Mouse (Mus musculus): ENCODE results near the gene C2cd5. TPM values are rescaled to one million over a fixed set of nuclear protein-coding genes. Genes with fewer than 3 reads are reported as not detected.

Gene C2cd5
- total RNA-seq, 2 experiments from 2014 or later, result 69.6 to 73.5 TPM

DNA sequence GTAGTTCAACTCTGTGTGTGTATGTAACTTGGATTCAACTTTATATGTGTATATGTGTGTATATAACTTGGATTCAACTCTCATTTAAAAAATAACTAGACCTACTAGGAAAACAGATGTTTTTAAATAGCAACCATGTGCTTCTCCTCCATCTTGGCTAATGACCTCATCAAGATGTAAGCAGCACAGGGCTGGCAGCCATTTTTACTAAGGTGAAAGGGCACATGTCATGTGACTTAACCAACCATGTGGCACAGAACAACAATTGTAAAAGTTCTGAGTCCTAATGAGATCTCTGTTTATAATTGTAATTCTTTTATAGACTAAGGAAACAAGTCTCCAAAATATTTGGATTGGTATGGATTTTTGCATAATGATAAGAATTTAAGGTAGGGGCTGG lies 25.8 kb upstream of the C2cd5 start:
- DNase-seq (ENCODE audit: low spot score in 2 of 2), result no peak
- intact Hi-C loops (cut with DNase I), result no loop called here

- DNase-seq (ENCODE audit: low spot score in 2 of 2), result no peak
Observed at GRCm38 (mm10) chr6:143119325-143119724, 19.4 kb upstream of the C2cd5 start.

DNA sequence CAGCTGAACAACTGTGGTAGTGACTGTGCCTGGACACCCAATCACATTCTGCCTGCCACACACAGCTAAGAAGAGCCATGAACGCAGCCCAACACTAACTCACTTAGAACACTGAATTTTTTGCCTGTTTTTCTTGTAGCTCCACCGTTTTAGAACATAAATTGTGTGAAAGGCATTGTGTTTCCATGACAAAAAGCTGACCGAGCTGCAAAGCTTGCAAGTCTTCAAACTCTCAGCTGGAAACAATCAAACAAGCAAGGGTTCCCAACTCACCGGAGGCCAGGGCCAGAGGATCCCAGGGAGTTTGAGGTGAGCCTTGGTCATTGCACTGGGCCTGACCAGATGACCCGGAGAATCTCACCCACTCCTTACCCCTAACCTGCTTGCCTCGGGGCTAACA lies 16.8 kb upstream of the C2cd5 start:
- DNase-seq (ENCODE audit: low spot score in 2 of 2), result no peak
- intact Hi-C loops (cut with DNase I), result no loop called here

More at GRCm38 (mm10) chr6:143119325-143119724, 19.4 kb upstream of the C2cd5 start:
- intact Hi-C loops (cut with DNase I), result no loop called here

GRCm38 (mm10) chr6:143115505-143115904 lies 15.6 kb upstream of the C2cd5 start:
- intact Hi-C loops (cut with DNase I), result no loop called here
- DNase-seq (ENCODE audit: low spot score in 2 of 2), result no peak

DNA sequence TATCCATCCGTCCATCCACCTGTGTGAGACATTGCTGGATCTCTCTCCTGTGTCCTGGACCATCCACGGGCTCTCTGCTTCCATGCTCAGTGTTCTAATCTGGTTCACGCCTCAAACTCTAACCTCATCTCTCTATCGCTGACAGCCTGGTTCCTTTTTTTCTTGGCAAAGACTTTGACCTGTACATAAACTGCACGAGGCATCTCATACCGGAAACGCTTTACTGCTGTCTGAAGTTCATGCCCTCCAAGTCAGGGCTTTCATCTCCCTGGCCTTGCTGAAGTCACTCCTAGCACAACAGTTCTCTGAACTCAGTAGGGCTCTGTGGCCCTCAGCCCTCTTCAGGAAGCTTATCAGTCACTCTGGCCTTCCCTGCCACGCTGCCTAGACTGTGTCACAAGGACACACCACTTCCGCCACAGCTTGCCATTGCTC lies 15.1 kb upstream of the C2cd5 start:
- intact Hi-C loops (cut with DNase I), result no loop called here
- no peak for DNase-seq (ENCODE audit: low spot score in 2 of 2)

GRCm38 (mm10) chr6:143114556-143114955 lies 14.6 kb upstream of the C2cd5 start:
- intact Hi-C loops (cut with DNase I), result no loop called here
- peak in 1 of 2 experiments; percentile 58 for DNase-seq (ENCODE audit: low spot score in 2 of 2)

- DNase-seq (ENCODE audit: low spot score in 2 of 2), result peak; percentile 17 to 38
- intact Hi-C loops (cut with DNase I), result no loop called here
Observed at GRCm38 (mm10) chr6:143110371-143110770, 10.4 kb upstream of the C2cd5 start.

GRCm38 (mm10) chr6:143109622-143110218 lies 9.8 kb upstream of the C2cd5 start:
- intact Hi-C loops (cut with DNase I), result no loop called here
- DNase-seq (ENCODE audit: low spot score in 2 of 2), result no peak

DNA sequence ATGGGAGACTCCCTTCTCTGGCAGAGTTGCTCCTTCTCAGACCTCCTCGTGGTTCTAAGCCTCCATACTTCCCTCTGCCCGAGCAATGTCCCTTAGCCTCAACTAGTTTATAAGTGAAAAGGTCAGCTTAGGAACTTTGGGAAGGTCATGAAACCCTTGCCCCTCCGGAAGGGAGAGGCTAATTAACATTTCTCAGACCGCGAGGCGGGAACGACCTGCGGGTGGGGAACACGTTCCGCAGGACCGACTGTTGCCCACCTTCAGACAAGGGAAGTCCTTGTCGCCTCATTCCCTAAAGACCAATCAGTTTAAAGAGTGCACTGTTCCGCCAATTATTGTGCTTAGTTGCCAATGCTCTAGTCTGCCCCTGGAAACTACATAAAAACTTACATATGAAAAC lies 8.1 kb upstream of the C2cd5 start:
- intact Hi-C loops (cut with DNase I), result no loop called here
- no peak for DNase-seq (ENCODE audit: low spot score in 2 of 2)

DNA sequence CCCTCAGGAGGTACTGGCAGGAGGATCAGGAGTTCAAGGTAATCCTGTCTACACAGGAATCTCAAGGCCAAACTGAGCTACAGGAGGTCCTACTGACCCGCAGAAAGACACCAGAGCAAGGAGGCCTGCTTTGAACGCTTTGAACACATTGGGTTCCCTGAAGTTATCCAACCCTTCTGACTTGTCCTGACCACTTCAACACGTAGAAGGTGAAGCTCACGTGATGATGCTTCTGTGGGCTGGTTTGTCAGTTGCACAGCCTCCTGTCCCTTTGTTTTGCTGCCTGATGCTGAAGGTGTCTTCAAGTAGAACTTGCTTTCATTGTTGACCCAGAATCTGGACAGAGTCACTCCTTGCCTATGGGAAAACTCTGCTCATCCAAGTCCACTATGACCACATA lies 7.7 kb upstream of the C2cd5 start:
- DNase-seq (ENCODE audit: low spot score in 2 of 2), result no peak

DNA sequence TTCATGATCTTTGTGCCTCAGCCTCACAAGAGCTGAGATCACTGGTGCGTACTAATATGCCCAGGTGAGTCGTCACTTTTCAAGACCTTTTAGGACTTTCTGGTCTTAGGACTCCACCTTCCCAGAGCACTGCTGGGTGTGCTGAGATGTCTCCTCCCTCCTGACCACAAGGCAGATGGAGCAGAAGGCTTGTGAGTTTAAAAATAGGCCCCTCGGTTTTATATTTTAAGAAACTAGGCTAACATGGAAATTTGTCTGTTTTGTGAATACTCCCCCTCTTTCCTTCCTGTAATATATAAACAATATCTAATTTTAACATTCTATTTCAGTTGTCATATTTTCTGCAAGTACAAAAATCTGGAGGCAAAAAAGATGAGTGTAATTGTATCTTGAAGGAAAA lies 5.8 kb upstream of the C2cd5 start:
- DNase-seq (ENCODE audit: low spot score in 2 of 2), result peak in 1 of 2 experiments; percentile 33

More for the DNA sequence above, 7.7 kb upstream of the C2cd5 start:
- intact Hi-C loops (cut with DNase I), result no loop called here

GRCm38 (mm10) chr6:143103981-143104680 lies 4.2 kb upstream of the C2cd5 start:
- DNase-seq (ENCODE audit: low spot score in 2 of 2), result no peak
- intact Hi-C loops (cut with DNase I), result no loop called here

More for the DNA sequence above, 5.8 kb upstream of the C2cd5 start:
- intact Hi-C loops (cut with DNase I), result no loop called here

- intact Hi-C loops (cut with DNase I), result no loop called here
- no peak for DNase-seq (ENCODE audit: low spot score in 2 of 2)
Observed at GRCm38 (mm10) chr6:143100478-143101115, 656 bp upstream of the C2cd5 start.

- peak; percentile 31 to 45 for DNase-seq (ENCODE audit: low spot score in 2 of 2)
- intact Hi-C loops (cut with DNase I), result loop anchor here (5.0 kb wide), 1 partner anchor 68 kb away; the partner anchor contains the start of gene Etnk1
Observed at GRCm38 (mm10) chr6:143099281-143099680, 660 bp downstream of the C2cd5 start.

- DNase-seq (ENCODE audit: low spot score in 2 of 2), result no peak
- intact Hi-C loops (cut with DNase I), result loop anchor here (5.0 kb wide), 1 partner anchor 72 kb away; the partner anchor contains the start of gene Etnk1
Observed at GRCm38 (mm10) chr6:143095126-143095525, 4.8 kb downstream of the C2cd5 start.

DNA sequence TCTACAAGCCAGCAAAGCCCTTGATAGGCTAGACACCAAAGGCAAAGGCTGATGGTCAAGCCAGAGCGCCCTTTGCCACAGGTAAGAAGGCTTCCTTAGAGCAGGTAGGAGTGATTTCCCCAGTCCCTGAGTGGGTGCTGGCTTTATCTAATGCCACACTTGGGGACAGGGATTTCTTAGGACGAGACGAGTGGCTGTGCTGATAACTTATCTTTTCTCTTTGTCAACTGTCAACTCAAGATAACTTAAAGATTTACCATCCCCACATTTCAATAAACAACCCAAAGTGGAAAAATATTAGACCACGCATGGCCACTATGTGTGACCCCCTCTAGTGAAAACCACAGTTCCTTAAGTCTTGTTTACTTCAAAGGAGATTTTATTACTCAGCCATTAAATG lies 7.1 kb downstream of the C2cd5 start:
- no peak for DNase-seq (ENCODE audit: low spot score in 2 of 2)
- intact Hi-C loops (cut with DNase I), result no loop called here

GRCm38 (mm10) chr6:143091076-143091475 lies 8.9 kb downstream of the C2cd5 start:
- DNase-seq (ENCODE audit: low spot score in 2 of 2), result no peak
- intact Hi-C loops (cut with DNase I), result no loop called here

GRCm38 (mm10) chr6:143087332-143087731 lies 12.6 kb downstream of the C2cd5 start:
- intact Hi-C loops (cut with DNase I), result no loop called here
- no peak for DNase-seq (ENCODE audit: low spot score in 2 of 2)

DNA sequence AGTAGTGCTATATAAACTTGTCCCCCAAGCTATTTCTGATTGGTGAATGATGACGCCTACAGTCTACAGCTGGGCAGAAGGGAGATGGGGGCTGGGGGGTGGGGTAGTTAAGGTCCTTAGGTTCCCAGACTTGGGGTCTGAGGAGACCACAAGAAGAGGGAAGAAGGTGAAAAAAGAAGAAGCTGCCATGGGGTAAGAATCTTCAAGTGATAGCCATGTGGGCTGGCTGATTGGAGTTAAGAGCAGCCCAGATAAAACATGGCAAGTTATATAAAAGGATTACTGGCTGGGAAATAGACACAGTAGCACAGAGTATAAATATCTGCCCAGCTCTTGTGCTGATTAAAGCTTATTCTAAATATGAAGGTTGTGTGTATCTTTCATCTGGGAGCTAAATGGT lies 14.0 kb downstream of the C2cd5 start:
- intact Hi-C loops (cut with DNase I), result no loop called here
- no peak for DNase-seq (ENCODE audit: low spot score in 2 of 2)

GRCm38 (mm10) chr6:143084314-143085025 lies 15.5 kb downstream of the C2cd5 start:
- DNase-seq (ENCODE audit: low spot score in 2 of 2), result no peak
- intact Hi-C loops (cut with DNase I), result loop anchor here (5.0 kb wide), 1 partner anchor 42 kb away; no protein-coding TSS in a partner anchor

All from left cerebral cortex, postnatal 14 days (tissue).